Mouse (Mus musculus) kidney, embryonic 14.5 days (tissue): ENCODE measurements around the gene Tnp1. TPM values are rescaled to one million over a fixed set of nuclear protein-coding genes. Genes with fewer than 3 reads are reported as not detected.

Experiments
- ATAC-seq: fragments of 200-750 bp; cut with Nextera tagmentation; 2 replicates; pipeline ENCODE4 v1.8.0; 2017; ENCODE audit warnings: moderate number of reproducible peaks, mild to moderate bottlenecking, moderate TSS enrichment, moderate library complexity; ENCODE audit not compliant: low FRiP score, low TSS enrichment
- H3K27ac ChIP-seq: fragments of 300-500 bp; sonication (generic); 2 replicates; pipeline ENCODE4 v1.5.1; 2014; ENCODE audit warnings: low read depth, mild to moderate bottlenecking, low read length, moderate library complexity, mixed read lengths
- H3K27me3 ChIP-seq: fragments of 300-500 bp; sonication (generic); 2 replicates; pipeline ENCODE4 v1.6.1; 2014; ENCODE audit warnings: mild to moderate bottlenecking, low read length; ENCODE audit not compliant: control insufficient read depth, insufficient read depth
- H3K36me3 ChIP-seq: fragments of 300-500 bp; sonication (generic); 2 replicates; pipeline ENCODE4 v1.6.1; 2014; ENCODE audit warnings: low read length, mixed read lengths; ENCODE audit not compliant: control insufficient read depth, insufficient read depth
- H3K4me1 ChIP-seq: fragments of 300-500 bp; sonication (generic); 2 replicates; pipeline ENCODE4 v1.6.1; 2014; ENCODE audit warnings: low read length, mixed read lengths; ENCODE audit not compliant: control insufficient read depth, insufficient read depth
- H3K4me2 ChIP-seq: fragments of 300-500 bp; sonication (generic); replicated peaks from 2 replicates; pipeline ENCODE4 v1.6.1; 2014; ENCODE audit warnings: low read depth, mild to moderate bottlenecking, low read length
- H3K4me3 ChIP-seq: fragments of 300-500 bp; sonication (generic); 2 replicates; pipeline ENCODE4 v1.5.1; 2014; ENCODE audit warnings: mild to moderate bottlenecking, low read length
- H3K9ac ChIP-seq: fragments of 300-500 bp; sonication (generic); 2 replicates; pipeline ENCODE4 v1.6.1; 2014; ENCODE audit warnings: low read depth, mild to moderate bottlenecking, low read length, moderate library complexity
- H3K9me3 ChIP-seq: fragments of 300-500 bp; sonication (generic); 2 replicates; pipeline ENCODE4 v1.6.1; 2016; ENCODE audit warnings: low read length; ENCODE audit not compliant: control insufficient read depth
- WGBS: fragments of 180-500 bp; shearing (Covaris S2); extraction: QIAGEN DNeasy Blood & Tissue Kit; methylation state at CpG from one replicate; pipeline ENCODE4 v1.1.7; 2014; 5-methylcytosine and 5-hydroxymethylcytosine counted together
- polyA plus RNA-seq: library from polyadenylated mRNA; unstranded; fragments of >200 nt; fragmentation: Nextera tagmentation; extraction: Ambion mirVana; gene quantifications from 2 replicates; pipeline ENCODE4 v1.2.1, GENCODE M21; 2014

Gene Tnp1
- polyA plus RNA-seq, 1 experiment from 2014 or later: not detected

DNA sequence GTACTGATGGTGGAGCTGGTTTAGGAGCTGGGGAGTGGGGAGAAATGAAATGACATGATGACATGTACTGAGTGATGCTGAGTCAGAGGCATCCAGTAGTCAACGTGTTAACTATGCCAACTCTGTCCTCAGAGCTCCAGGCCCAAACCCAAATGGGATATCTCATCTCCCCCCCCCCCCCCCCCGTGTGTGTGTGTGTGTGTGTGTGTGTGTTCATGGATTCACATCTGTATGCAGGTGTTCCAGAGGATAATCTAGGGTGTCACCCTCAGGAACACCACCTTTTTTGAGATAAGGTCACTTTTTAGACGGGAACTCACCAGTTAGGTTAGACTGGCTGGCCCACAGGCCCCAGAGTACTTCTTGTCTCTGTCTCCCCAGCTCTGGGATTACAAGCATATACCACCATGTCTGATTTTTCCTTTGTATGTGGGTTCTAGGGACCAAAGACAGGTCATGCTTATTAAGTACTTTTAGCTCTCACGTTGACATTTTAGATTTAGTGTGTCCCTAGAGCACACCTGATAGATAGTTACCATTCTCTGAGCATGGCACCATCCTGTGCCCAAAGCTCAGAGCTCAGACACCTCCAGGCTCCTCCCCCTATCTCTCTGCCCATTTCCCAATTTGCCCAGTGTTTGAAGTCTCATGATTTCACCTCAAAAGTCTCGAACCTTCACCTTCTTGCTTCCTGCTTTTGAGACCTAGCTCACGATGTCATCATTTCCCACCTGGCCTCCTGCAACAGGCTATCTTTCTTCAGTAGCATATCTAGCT lies 31.4 kb upstream of the Tnp1 start:
- WGBS: 86% methylated on average over 5 of the region's 6 CpGs
- no peak for ATAC-seq
- H3K4me2 ChIP-seq: no peak overlapping the region

DNA sequence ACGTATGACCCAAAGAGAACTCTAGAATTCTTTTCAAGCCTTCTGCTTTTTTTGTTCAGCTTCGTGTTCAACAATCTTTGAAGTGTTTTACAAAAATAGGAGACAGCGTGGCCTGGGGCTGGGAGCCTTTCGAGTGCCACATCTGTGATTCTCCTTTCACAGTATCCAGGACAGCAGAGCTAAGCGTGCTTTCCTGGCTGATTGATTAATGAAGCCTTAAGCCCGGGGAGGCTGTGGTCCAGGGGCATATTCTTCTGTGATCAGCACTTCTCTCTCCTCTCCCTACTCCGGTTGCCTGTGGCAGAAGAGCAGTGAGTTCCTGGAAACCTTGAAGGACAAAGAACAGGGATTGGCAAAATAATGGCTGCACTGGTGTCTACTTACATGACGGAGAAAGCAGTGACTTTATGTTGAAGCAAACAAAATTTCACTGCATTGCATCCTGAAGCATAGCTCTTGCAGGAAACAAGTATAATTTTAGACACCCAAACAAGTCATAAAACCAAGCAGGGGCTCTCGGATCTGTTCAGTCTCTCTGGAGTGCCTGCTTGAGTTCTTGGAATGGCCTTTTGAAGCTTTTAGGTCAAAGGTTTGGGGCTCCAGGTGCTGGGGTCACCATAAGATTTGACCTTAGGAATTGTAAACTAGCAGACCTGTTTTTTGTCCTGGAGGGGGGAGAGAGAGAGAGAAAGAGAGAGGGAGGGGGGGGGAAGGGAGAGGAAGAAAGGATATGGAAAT lies 30.4 kb upstream of the Tnp1 start:
- Histone ChIP-seq H3K9ac (no peak overlapping the region), H3K36me3 (no peaks in the 10 kb centered on the region), H3K9me3 (no peaks in the 10 kb centered on the region), H3K4me3 (no peak overlapping the region), H3K4me1 (peaks cover 5% of the 10 kb centered on the region; the same call in 1 of the 2 replicates), H3K27me3 (no peaks in the 10 kb centered on the region), H3K4me2 (no peak overlapping the region), H3K27ac (no peak overlapping the region)
- 20% methylated on average over 9 of the region's 9 CpGs for WGBS
- 0 out of 2 replicates have a peak, but pooled peaks have one; percentile 52 for ATAC-seq

More for the DNA sequence above, 31.4 kb upstream of the Tnp1 start:
- Histone ChIP-seq H3K9ac (no peak overlapping the region), H3K27me3 (no peaks in the 10 kb centered on the region), H3K4me1 (peaks cover 5% of the 10 kb centered on the region; the same call in 1 of the 2 replicates), H3K36me3 (no peaks in the 10 kb centered on the region), H3K4me3 (no peak overlapping the region), H3K9me3 (no peaks in the 10 kb centered on the region), H3K27ac (no peak overlapping the region)

DNA sequence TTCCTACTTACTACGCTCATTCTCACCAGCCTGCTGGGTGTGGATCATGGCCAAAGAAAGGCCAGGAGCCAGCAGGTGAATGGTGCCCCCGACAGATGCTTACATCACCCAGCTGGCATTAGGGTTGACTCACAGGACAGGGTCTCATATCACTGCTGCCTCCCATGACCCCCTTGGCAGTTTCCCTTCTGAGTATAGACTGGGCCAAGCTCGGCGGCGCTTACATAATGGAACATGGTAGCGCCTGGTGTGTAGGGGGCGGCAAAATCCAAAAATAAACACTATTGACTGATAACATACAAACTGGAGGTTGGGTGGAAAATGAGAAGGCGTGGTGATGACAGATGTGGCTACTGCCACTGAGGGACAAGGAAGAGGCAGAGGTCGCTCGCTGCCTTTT lies 28.0 kb upstream of the Tnp1 start:
- Histone ChIP-seq H3K27ac (no peak overlapping the region), H3K4me3 (no peak overlapping the region), H3K9ac (no peak overlapping the region), H3K27me3 (no peaks in the 10 kb centered on the region), H3K9me3 (no peaks in the 10 kb centered on the region), H3K4me1 (peaks cover 5% of the 10 kb centered on the region; the same call in 1 of the 2 replicates), H3K36me3 (no peaks in the 10 kb centered on the region), H3K4me2 (no peak overlapping the region)
- 91% methylated on average over 10 of the region's 10 CpGs for WGBS
- no peak for ATAC-seq

GRCm38 (mm10) chr1:73040691-73041425 lies 25.1 kb upstream of the Tnp1 start:
- no peaks in the 10 kb centered on the region for H3K36me3 ChIP-seq

DNA sequence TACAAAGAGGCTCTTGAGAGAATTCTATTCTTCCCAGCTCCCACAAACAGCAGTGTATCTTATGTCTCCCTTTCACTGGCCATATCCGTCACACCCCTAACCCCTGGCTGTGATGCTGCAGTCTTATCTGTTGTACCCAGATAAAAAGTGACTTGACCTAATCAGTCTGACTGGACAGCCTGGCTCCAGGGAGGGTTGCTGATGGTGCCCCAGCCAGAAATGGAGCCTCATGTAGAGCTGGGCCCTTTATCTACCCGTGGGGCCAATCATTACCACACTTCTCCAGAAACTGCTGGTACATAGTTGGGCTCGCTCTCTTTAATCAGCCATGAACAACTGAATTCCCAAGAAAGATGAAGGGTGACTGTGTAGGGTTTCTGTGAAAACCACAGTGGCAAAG lies 22.8 kb upstream of the Tnp1 start:
- Histone ChIP-seq H3K4me2 (no peak overlapping the region), H3K4me3 (no peak overlapping the region), H3K4me1 (no peaks in the 10 kb centered on the region), H3K27ac (no peak overlapping the region), H3K36me3 (no peaks in the 10 kb centered on the region), H3K9ac (no peak overlapping the region), H3K27me3 (no peaks in the 10 kb centered on the region), H3K9me3 (no peaks in the 10 kb centered on the region)
- 83% methylated on average over 3 of the region's 3 CpGs for WGBS
- ATAC-seq: 0 out of 2 replicates have a peak, but pooled peaks have one; percentile 21

More at GRCm38 (mm10) chr1:73040691-73041425, 25.1 kb upstream of the Tnp1 start:
- no peak overlapping the region for H3K4me2 ChIP-seq
- H3K27me3 ChIP-seq: no peaks in the 10 kb centered on the region
- no peak for ATAC-seq
- no peak overlapping the region for H3K9ac ChIP-seq
- no peak overlapping the region for H3K4me3 ChIP-seq
- peaks cover 1% of the 10 kb centered on the region; the same call in 1 of the 2 replicates for H3K4me1 ChIP-seq
- H3K9me3 ChIP-seq: no peaks in the 10 kb centered on the region
- no peak overlapping the region for H3K27ac ChIP-seq
- 63% methylated on average over 3 of the region's 3 CpGs for WGBS

- H3K9me3 ChIP-seq: no peaks in the 10 kb centered on the region
- no peaks in the 10 kb centered on the region for H3K4me1 ChIP-seq
- ATAC-seq: peak; percentile 24; the same call in 1 of the 2 replicates
- H3K27me3 ChIP-seq: no peaks in the 10 kb centered on the region
- 35% methylated on average over 3 of the region's 3 CpGs for WGBS
- H3K36me3 ChIP-seq: no peaks in the 10 kb centered on the region
- H3K4me3 ChIP-seq: no peak overlapping the region
- H3K27ac ChIP-seq: no peak overlapping the region
- no peak overlapping the region for H3K9ac ChIP-seq
- no peak overlapping the region for H3K4me2 ChIP-seq
Measured at GRCm38 (mm10) chr1:73036536-73036935, 20.8 kb upstream of the Tnp1 start.

- Histone ChIP-seq H3K27ac (no peak overlapping the region), H3K4me3 (no peak overlapping the region), H3K4me2 (no peak overlapping the region), H3K36me3 (no peaks in the 10 kb centered on the region), H3K27me3 (no peaks in the 10 kb centered on the region), H3K9me3 (no peaks in the 10 kb centered on the region), H3K9ac (no peak overlapping the region), H3K4me1 (no peaks in the 10 kb centered on the region)
- ATAC-seq: no peak
- WGBS: 80% methylated on average over 3 of the region's 3 CpGs
Measured at GRCm38 (mm10) chr1:73035726-73036125, 20.0 kb upstream of the Tnp1 start.

DNA sequence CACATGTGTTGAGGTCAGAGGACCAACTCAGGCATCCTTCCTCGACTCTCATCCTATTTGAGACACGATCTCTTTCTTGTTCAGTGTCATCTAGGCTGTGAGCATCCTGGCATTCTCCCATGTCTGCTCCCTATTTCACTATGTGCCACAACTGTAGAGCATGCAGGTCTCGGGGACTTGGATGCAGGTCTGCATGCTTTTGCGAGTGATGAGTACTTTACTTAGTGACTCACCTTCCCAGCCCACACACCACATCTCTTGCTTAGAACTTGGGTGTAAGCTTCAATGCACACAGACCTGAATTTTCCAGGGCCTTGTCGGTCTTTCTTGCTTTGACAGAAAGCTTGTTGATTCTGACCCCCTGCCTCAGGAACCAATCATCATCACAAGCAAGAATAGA lies 16.8 kb upstream of the Tnp1 start:
- H3K27ac ChIP-seq: no peak overlapping the region
- no peaks in the 10 kb centered on the region for H3K9me3 ChIP-seq
- H3K4me2 ChIP-seq: no peak overlapping the region
- H3K9ac ChIP-seq: no peak overlapping the region
- no peak for ATAC-seq
- H3K4me1 ChIP-seq: no peaks in the 10 kb centered on the region
- no peaks in the 10 kb centered on the region for H3K36me3 ChIP-seq
- H3K27me3 ChIP-seq: no peaks in the 10 kb centered on the region
- 91% methylated on average over 5 of the region's 5 CpGs for WGBS
- no peak overlapping the region for H3K4me3 ChIP-seq
